Mouse (Mus musculus): Measurements from ENCODE around the gene Myo5c.

GRCm38 (mm10) chr9:75282830-75283229 is 51.0 kb downstream of the Myo5c start:
- peak; percentile 94 for TF ChIP-seq CTCF (IDR thresholded peaks at IDR 0.05; ENCODE audit: extremely low read depth, insufficient read depth, low read length)
- no peak for TF ChIP-seq POLR2A (IDR thresholded peaks at IDR 0.05; ENCODE audit: extremely low read depth, insufficient read depth, low read length)

Measured in cortical plate, adult 2 months (tissue).